8 mouse cellular contexts compared by ENCODE assay signal in genomic region chr13:13328876-13329275, GRCm38 (mm10).
A peak's percentile ranks its signal among the peaks of the same experiment; 100 is the strongest.
DNase-seq lines count a peak whose midpoint lies in the region; ATAC-seq and TF ChIP-seq lines count a peak whose summit lies in the region.

No protein-coding gene starts in this region.

- no peaks in the 10 kb centered on the region for H3K9me3 ChIP-seq in forebrain, embryonic 12.5 days
- H3K9me3 ChIP-seq in forebrain, embryonic 15.5 days: no peaks in the 10 kb centered on the region

- peak; percentile 57; the same call in 1 of the 2 replicates for TF ChIP-seq CTCF in testis, adult 2 months (IDR thresholded peaks at IDR 0.05; ENCODE audit: control insufficient read depth, insufficient read depth, insufficient replicate concordance, low read depth, low read length)

- no peaks in the 10 kb centered on the region for H3K27me3 ChIP-seq in forebrain, embryonic 12.5 days
- no peaks in the 10 kb centered on the region for H3K27me3 ChIP-seq in forebrain, embryonic 15.5 days
- H3K27me3 ChIP-seq in testis, adult 2 months (ENCODE audit: control insufficient read depth, insufficient read depth, low read length): no peaks in the 10 kb centered on the region

- 1% methylated on average over 2 of the region's 2 CpGs for WGBS in forebrain, embryonic 12.5 days
- WGBS in forebrain, embryonic 15.5 days: 5% methylated on average over 2 of the region's 2 CpGs

- ATAC-seq in forebrain, embryonic 12.5 days (ENCODE audit: low FRiP score): 0 out of 2 replicates have a peak, but pooled peaks have one; percentile 41
- ATAC-seq in forebrain, embryonic 15.5 days (replicated peaks): no peak
- peak; percentile 87 for ATAC-seq in common myeloid progenitor, adult 5-6 weeks (replicated peaks; ENCODE audit: low read depth, poor library complexity, severe bottlenecking)

- H3K4me1 ChIP-seq in forebrain, embryonic 12.5 days: no peaks in the 10 kb centered on the region
- no peaks in the 10 kb centered on the region for H3K4me1 ChIP-seq in forebrain, embryonic 15.5 days
- no peaks in the 10 kb centered on the region for H3K4me1 ChIP-seq in testis, adult 2 months (ENCODE audit: control insufficient read depth, insufficient read depth, low read length)

- no peak for TF ChIP-seq POLR2A in testis, adult 2 months (IDR thresholded peaks at IDR 0.05; ENCODE audit: control insufficient read depth, low read depth, low read length)

- no peaks in the 10 kb centered on the region for H3K36me3 ChIP-seq in forebrain, embryonic 12.5 days (replicated peaks)
- H3K36me3 ChIP-seq in forebrain, embryonic 15.5 days: no peaks in the 10 kb centered on the region
- no peaks in the 10 kb centered on the region for H3K36me3 ChIP-seq in testis, adult 2 months (ENCODE audit: control insufficient read depth, insufficient read depth, low read length)

- no peak overlapping the region for H3K9ac ChIP-seq in forebrain, embryonic 12.5 days
- no peak overlapping the region for H3K9ac ChIP-seq in forebrain, embryonic 15.5 days (replicated peaks)

- no peak overlapping the region for H3K4me2 ChIP-seq in forebrain, embryonic 12.5 days
- H3K4me2 ChIP-seq in forebrain, embryonic 15.5 days (replicated peaks): no peak overlapping the region

- no peak overlapping the region for H3K4me3 ChIP-seq in forebrain, embryonic 12.5 days (replicated peaks)
- no peak overlapping the region for H3K4me3 ChIP-seq in forebrain, embryonic 15.5 days
- no peak overlapping the region for H3K4me3 ChIP-seq in testis, adult 2 months (ENCODE audit: control insufficient read depth, low read depth, low read length)

- H3K27ac ChIP-seq in forebrain, embryonic 12.5 days: no peak overlapping the region
- no peak overlapping the region for H3K27ac ChIP-seq in forebrain, embryonic 15.5 days (replicated peaks)
- no peak overlapping the region for H3K27ac ChIP-seq in testis, adult 2 months (ENCODE audit: control insufficient read depth, insufficient read depth, low read depth, low read length)

- no peak for DNase-seq in testis, postnatal 14 days (ENCODE audit: low spot score)
- DNase-seq in kidney, adult 9 months: peak; percentile 70
- DNase-seq in lung, postnatal 25 days (ENCODE audit: low spot score): peak; percentile 41
- peak; percentile 65 for DNase-seq in thymus, postnatal 0 days (ENCODE audit: low spot score)
